Mouse (Mus musculus): Measurements from ENCODE around the gene Esm1.

DNA sequence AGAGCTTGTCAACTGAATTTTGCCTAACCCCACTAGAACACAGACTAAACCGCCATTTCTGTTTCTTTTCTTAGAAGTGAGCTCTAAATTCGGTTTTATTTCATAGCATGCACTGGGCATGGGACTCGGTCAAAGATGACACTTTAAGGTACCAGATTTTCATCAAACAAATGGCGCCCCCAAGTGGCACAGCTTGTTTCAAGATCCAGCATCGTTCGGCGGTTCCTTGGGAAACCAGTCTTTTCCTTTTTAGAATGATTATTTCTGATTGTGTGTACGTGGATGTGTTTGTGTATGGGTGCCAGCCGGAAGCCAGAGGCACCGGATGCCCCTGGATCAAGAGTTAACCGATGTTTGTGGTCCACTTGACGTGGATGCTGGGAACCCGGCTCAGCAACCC, 55.8 kb downstream of the Esm1 start:
- TF ChIP-seq EP300 (IDR thresholded peaks at IDR 0.05; ENCODE audit: insufficient read depth, low read depth, low read length) = no peak
- TF ChIP-seq POLR2A (IDR thresholded peaks at IDR 0.05; ENCODE audit: insufficient read depth, low read length) = no peak
